Mouse (Mus musculus) hematopoietic stem cell, adult 5-6 weeks (primary cell): Measurements from ENCODE around the gene Skiv2l. TPM values are rescaled to one million over a fixed set of nuclear protein-coding genes. Genes with fewer than 3 reads are reported as not detected.
"Not testable (repeated sequence)": the region's sequence is repeated elsewhere in the genome, so short reads cannot be mapped to it uniquely, and the experiment has no call there.

Experiments
- ATAC-seq, 2 experiments: fragments of 125-278 bp in 1 of 2; replicated peaks in 1 of 2; 2 replicates each; pipeline ENCODE4 v1.8.0; 2016 to 2017; ENCODE audit warnings: inconsistent platforms in 2 of 2, mild to moderate bottlenecking in 2 of 2, moderate number of reproducible peaks in 2 of 2, low read depth in 1 of 2, moderate TSS enrichment in 1 of 2; ENCODE audit not compliant: low FRiP score in 2 of 2, poor library complexity in 2 of 2, severe bottlenecking in 2 of 2, insufficient read depth in 1 of 2, low TSS enrichment in 1 of 2
- total RNA-seq: library from RNA; stranded (forward); fragments of 172-1452, 232-1000 nt; gene quantifications from 2 replicates; pipeline ENCODE4 v1.2.3, GENCODE M21; 2017

Skiv2l gene
- total RNA-seq, 1 experiment from 2014 or later, result 55.5 TPM

- no peak for ATAC-seq
These were observed 11.2 kb downstream of the Skiv2l start for GRCm38 (mm10) chr17:34838785-34839184.

DNA sequence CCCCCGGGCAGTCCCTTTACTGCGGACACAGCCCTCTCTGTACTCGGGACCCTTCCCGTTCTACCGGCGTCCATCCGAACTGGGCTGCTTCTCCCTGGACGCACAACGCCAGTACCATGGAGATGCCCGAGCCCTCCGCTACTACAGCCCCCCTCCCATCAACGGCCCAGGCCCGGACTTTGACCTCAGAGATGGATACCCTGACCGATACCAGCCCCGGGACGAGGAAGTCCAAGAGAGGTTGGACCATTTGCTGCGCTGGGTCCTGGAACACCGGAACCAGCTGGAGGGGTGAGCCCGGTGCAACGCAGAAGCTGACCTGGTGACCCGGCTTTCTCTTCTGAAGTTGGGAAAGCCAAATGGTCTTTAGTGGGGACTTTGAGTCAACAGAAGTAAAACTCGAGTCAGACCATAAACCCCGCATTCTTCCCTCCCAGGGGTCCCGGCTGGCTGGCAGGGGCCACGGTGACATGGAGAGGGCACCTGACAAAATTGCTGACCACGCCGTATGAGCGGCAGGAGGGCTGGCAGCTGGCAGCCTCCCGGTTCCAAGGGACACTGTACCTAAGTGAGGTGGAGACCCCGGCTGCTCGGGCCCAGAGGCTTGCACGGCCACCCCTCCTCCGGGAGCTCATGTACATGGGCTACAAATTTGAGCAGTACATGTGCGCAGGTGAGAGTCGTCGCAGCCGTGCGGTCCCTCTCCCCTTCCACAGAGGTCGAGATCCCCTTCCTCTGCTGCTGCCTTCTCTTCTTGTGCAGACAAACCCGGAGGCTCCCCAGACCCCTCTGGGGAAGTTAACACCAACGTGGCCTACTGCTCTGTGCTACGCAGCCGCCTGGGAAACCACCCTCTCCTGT lies 12.3 kb downstream of the Skiv2l start:
- ATAC-seq, result no peak; a peak in 1 of 4 replicates

DNA sequence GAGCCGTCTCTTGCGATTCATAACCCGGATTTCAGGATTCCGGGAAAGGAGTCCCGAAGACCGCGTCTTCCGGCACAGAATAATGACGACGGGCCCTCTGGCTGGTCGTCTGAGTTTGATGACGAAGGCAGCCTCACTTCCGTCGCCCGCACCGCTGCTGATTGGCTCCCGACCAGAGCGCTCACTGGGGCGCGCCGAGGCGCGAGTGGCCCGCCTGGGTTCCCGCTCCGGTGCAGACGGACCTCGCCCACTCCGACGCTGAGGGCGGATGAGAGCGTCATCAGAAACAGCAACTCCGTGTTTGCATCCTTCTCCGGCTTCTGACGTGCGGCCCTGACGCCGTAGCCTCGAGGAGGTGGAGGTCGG lies 13.2 kb downstream of the Skiv2l start, which contains the start of the genes Stk19 and Dxo:
Gene Stk19 (minus strand): TSS at position 90 of the 366 bp plus-strand sequence.
Gene Dxo (plus strand): TSS at position 164 of the 366 bp plus-strand sequence.
- peak; percentile 87 to 92 for ATAC-seq

- peak; percentile 47 to 62; a peak in 3 of 4 replicates for ATAC-seq
These were observed 13.7 kb downstream of the Skiv2l start for GRCm38 (mm10) chr17:34836155-34836855.

- ATAC-seq, result not testable (repeated sequence)
These were observed 19.2 kb downstream of the Skiv2l start for GRCm38 (mm10) chr17:34830776-34831175.

- no peak for ATAC-seq
These were observed 35.1 kb downstream of the Skiv2l start for GRCm38 (mm10) chr17:34814818-34815370.

DNA sequence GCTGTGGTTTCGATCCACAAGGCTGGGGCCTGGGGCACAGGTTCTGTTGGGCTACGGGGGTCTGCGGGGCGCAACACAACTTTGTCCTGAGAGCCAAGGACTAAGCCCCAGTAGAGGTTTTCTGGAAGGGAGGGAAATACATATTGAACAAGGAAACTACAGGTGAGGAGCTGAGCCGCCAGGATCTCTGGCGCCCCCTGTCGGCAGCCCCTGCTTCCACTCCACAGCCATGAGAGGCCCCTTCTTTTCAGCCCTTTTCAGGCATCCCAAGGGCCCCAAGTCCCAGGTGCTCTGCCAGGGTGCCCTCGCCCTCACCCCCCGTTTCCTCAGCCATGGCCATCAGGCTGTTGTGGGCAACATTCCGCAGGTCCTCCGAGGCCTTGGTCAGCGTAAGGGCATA lies 36.3 kb downstream of the Skiv2l start:
- ATAC-seq, result not testable (repeated sequence)

DNA sequence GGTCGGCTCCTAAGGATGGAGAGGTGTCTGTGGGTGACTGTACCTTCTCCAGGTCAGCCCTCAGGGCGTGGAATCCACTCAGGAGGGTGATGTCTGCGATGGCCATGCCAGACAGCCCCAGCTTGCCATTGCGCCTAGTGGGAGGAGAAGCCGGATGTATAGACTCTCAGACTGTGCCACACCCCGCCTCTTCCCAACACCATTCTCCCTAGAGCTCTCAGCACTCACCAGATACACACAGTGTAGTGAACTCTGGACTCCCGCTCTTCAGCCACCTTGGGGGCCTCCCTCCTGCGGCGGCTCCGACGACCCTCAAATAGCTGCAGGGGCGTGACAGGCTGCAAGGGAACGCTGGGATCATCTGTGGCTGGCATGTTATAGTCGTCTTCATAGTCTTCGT lies 38.7 kb downstream of the Skiv2l start:
- no peak for ATAC-seq

GRCm38 (mm10) chr17:34810811-34811210 lies 39.2 kb downstream of the Skiv2l start:
- not testable (repeated sequence) for ATAC-seq

GRCm38 (mm10) chr17:34810411-34810810 lies 39.6 kb downstream of the Skiv2l start:
- ATAC-seq, result not testable (repeated sequence)

DNA sequence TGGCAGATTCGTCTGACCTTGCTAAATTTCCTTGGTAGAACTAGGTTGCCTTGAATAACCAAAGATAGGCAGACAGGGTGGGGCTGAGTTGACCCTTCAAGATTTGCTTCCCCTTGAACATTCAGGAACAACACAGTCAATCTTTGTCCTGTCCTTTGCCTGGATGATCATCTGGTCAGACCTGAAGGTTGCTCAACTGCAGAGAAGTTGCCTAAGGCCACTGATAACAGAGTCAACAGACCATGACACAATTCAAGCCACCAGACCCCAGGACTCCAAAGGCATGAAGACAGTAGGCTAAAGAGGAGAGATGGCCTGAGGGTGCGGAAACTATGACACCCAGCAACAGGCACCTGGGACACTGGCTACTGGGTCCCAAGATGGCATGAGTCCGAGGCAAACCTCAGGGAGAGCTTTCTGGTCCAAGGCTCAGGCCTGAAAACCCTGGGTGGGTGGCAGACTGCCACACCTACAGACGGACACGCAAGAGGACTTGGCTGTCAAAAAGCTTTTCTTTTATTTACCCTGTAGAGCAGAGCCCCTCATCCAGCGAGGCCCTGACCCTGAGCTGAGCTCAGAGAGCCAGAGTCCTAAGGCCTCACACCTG lies 41.3 kb downstream of the Skiv2l start:
- ATAC-seq, result no peak

- ATAC-seq, result no peak
These were observed 42.8 kb downstream of the Skiv2l start for GRCm38 (mm10) chr17:34807176-34807575.

DNA sequence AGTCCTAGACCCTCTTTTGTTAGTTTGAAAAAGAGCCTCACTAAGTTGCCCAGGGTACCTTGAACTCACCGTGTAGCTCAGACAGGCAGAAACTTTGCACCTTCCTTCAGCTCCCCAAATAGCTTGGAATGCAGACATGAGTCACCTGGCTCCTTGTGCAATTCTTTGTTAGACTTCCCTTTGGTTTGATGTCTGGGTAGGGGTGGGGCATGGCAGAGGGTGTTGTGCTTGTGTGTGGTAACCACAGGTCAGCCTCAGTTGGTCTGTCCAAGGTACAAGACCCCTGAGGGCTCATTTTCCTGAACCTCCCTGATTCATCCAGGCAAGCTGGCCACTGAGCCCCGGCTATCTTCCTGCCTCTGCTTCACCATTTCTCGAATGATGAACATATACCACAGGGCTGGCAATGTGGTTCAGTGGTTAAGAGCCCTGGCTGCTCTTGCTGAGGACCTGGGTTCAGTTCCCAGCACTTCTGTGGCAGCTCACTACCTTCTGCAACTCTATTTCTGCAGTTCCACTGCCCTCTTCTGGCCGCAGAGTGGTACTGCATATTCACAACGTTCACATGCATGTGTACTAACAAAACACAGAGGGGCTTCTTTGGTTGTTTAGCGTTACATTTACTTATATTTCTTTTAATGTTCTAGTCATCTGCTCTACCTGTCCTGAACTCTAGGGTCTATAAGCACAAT lies 45.0 kb downstream of the Skiv2l start:
- ATAC-seq, result no peak

DNA sequence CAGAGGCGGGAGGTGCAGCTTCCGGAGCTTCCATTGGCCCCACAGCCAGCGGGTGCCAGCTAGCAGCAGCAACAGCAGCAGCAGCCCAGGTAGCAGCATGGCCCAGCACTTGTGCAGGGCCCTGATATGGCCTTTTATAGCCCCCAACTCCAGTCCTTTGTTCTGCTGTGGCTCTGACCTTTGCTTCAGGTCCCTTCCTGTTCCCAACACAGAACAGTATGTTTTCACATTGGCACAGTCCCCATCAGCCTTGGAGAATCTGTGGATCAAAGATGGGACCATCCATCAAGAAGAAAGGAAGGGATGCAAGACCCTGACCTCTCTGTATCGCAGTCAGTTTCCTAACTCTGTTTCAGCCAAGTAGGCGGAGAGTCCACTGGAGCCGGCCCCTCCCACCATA lies 45.7 kb downstream of the Skiv2l start, which contains the start of gene Cyp21a1:
Gene Cyp21a1 (minus strand): TSS at position 261 of the 400 bp plus-strand sequence.
- ATAC-seq, result not testable (repeated sequence)

DNA sequence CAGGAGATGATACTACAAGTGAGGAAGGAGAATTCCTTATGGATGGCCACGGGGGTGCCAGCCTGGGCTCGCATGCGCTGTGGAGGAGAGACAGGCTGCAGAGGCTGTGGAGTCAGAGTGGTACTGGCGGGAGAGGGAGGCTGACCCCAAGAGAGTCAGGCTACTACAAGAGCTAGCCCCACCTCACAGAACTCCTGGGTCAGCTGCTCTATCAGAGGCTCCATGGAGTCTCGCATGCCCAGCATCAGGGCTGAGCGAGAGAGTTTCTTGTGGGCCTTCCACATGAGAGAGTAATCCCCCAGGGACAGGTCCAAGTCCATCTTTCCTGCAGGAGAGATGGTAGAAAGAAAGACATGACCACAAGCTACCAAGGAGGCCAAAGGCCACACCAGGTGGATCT lies 46.6 kb downstream of the Skiv2l start:
- ATAC-seq, result not testable (repeated sequence)

DNA sequence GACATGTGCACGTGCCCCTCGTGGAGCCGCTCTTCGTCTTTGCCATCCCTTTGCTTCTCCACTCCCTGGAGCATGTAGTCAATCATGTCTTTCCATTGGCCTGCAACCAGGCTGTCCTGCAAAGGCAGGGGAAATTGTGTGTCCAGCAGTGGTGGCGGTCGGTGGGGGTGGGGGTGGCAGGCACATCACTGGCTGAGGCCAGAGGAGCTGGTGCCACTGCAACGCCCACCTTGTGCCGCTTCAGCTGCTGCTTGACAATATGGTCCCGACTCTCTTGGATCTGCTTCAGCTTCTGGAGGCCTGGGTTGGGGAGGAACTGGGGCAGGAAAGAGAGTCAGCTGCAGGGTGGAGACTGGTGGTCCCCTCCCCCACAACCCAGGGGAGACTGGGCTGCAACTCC lies 47.3 kb downstream of the Skiv2l start:
- ATAC-seq, result not testable (repeated sequence)

DNA sequence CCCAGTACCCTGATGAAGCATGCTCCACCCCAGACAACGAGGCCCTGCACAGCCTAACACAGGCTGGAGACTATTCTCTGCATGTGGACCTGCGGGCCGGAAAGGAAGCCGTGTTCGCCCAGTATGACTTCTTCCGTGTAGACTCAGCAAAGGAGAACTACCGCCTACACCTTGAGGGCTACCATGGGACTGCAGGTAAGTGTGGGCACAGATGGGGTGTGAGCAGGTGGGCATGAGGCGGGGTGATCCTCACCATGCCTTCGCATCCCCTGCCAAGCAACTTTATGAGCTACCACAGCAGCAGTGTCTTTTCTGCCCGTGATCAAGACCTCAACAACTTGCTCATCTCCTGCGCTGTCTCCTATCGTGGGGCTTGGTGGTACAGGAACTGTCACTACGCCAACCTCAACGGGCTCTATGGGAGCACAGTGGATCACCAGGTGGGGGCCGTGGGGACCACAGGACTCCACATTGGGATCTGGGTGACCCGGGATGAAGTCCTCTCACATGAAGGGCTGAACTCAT lies 49.2 kb downstream of the Skiv2l start:
- ATAC-seq, result not testable (repeated sequence)
